Mouse (Mus musculus) regulatory T cell (primary cell): ENCODE measurements around the gene Nup35.

ENCODE experiments used
- in situ Hi-C: fragments of 300-600 bp; cut with MboI, MseI; formaldehyde crosslinking; loops from one replicate; pipeline ENCODE4 v1.15.1; 2025; ENCODE audit warnings: high pct_unique_total_duplicates

Nup35 gene

GRCm38 (mm10) chr2:80638364-80639241 lies 21.6 kb downstream of the Nup35 start:
- in situ Hi-C loops = loop anchor here (5.0 to 25.0 kb wide), 2 partner anchors 61 to 301 kb away; no protein-coding TSS in a partner anchor

- in situ Hi-C loops = loop anchor here (5.0 to 25.0 kb wide), 2 partner anchors 62 to 302 kb away; no protein-coding TSS in a partner anchor
Measured at GRCm38 (mm10) chr2:80639398-80639797, 22.4 kb downstream of the Nup35 start.

GRCm38 (mm10) chr2:80639864-80640263 lies 22.8 kb downstream of the Nup35 start:
- in situ Hi-C loops = loop anchor here (5.0 to 25.0 kb wide), 2 partner anchors 63 to 303 kb away; no protein-coding TSS in a partner anchor

DNA sequence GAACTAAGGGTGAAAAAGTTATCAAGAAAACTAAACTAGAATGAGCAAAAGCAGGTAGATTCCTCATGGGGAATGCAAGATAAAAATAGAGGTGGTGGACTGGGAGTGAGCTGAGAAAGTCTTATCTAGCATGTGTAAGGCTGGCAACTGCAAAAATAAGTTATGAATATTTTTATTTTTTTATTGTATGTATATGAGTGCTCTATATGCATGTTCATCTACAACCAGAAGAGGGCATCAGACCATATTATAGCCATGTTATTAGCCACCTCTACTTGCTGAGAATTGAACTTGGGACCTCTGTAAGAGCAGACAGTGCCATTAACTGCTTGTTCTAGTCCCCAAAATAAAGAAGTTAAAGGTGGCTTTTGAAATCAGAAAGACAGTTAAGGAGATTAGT lies 44.4 kb downstream of the Nup35 start:
- in situ Hi-C loops = no loop called here

- in situ Hi-C loops = no loop called here
Measured at GRCm38 (mm10) chr2:80662682-80663081, 45.6 kb downstream of the Nup35 start.

DNA sequence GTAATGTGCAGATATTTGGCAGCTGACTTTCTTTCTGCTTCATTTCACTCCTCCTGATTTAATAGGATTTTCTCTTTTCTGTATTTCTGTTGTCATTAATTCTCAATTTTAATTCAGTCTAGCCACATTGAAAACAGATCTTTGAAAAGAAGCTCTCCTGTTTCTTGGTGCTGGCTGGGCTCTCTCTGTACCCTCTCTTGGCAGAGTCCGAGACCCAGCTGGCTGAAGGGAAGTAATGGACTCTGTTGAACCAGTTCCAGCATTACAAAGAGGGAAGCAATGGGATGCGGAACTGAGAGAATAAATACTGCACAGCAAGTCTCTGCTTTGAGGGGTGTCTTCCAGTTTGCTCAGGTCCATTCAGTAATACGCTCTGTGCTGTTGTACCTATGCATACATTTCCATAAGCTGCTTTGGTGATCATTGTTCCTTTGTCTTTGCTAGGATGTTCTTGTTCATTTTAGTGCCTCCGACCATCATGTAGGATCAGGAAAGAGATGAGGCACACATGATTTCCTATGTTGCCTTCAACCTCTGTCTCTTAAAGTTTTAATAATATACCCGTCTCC lies 50.4 kb downstream of the Nup35 start:
- in situ Hi-C loops = no loop called here

DNA sequence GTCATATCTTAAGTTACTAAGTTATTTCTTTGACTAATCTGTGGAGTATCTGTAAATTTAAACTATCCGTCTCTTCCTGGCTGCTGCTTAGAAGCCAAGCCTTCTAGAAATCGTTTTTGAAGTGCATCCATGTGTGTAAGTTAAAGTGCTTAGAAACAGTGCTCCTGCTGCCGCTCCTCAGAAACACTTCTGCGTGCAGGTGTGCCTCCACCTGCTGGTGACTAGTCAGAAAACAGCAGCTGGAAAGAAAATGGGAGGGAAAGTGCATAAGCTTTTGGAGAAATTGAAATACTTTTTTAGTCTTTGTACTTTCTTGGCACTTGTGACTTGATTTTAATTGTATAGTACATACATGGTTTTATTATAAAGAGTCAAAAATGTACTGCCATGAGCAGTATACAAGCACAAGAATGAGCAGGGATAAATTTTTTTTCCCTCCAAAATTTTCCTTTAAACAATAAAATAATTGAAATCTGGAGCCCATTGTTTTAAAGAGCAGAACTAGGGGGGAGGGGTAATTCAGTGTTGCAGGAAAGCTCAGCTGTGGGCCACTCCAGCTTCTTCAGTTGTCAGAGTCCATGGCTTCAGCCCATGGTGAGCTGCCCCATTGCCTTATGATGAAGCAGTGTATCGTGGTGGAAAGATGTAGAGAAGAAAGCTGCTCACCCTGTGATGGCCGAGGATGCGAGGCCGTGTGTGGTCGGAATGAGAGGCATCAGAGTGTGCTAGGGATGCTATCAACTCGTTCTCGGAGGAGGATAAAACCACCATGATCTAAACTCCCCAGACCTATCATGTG lies 53.0 kb downstream of the Nup35 start:
- in situ Hi-C loops = no loop called here

GRCm38 (mm10) chr2:80678803-80679202 lies 61.8 kb downstream of the Nup35 start:
- in situ Hi-C loops = no loop called here

- in situ Hi-C loops = no loop called here
Measured at GRCm38 (mm10) chr2:80683727-80684239, 66.7 kb downstream of the Nup35 start.

GRCm38 (mm10) chr2:80684396-80685071 lies 67.5 kb downstream of the Nup35 start:
- in situ Hi-C loops = no loop called here

DNA sequence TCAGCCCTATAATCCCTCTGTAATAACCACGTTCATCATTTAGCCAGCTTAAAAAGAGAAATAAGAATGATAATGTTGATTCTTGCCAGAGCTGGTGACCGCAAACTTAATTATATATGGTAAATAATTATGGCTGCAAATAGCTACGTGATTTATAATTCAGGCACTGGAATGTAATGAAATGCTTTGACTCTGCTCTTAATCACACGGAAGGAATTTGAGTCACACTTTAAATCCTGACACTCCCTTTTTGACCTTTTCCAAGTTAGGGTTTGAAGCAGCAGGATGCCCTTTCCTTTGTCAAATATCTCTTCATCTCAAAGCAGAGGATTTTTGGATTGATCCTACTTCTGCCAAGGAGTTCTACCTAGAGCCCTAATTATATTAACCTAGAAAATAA lies 71.2 kb downstream of the Nup35 start:
- in situ Hi-C loops = no loop called here

DNA sequence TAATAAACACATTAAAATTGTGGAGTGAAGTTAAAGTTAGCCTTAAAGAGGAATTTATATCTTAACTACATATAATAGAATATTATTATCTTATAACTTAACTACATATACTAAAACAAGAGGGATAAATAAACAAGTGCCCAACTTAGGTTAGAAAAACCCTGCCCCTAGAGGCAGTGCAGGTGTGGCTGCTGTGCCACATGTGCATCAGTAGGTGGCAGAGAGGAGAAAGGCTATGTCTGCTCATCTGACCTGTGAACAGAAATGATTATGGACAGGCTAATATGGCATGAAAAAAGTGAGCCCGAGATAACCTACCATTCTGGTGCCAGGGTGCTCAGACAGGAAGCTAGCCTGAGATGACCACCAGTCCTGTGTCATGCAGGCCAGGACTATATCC lies 90.4 kb downstream of the Nup35 start:
- in situ Hi-C loops = no loop called here
